Mouse (Mus musculus) left cerebral cortex, adult 18-20 months (tissue): ENCODE measurements around the gene Tedc1. TPM values are rescaled to one million over a fixed set of nuclear protein-coding genes. Genes with fewer than 3 reads are reported as not detected.

Experiments used
- DNase-seq, 2 experiments: peaks; one replicate each; pipeline ENCODE4 v3.0.0; 2021 to 2022; ENCODE audit warnings: low spot score in 2 of 2, mixed read lengths in 1 of 2
- long read RNA-seq, 2 experiments: library from polyadenylated mRNA; stranded (forward); transcript quantifications; one replicate each; pipeline ENCODE4 v2.0.0; 2021
- total RNA-seq, 2 experiments: library from RNA; stranded (reverse); gene quantifications; 2 replicates each; pipeline ENCODE4 v1.2.3; 2021

Tedc1 gene
- total RNA-seq, result 1 to 10 TPM in 1 of 2 experiments, under 1 TPM in 1; 1.00 to 1.4 TPM
- long read RNA-seq, experiment 1, partial matches to known transcripts, result 2 of 5 reads
- long read RNA-seq, experiment 1, other reads (novel, unspliced or antisense), result 0 of 5 reads
- long read RNA-seq, experiment 2, partial matches to known transcripts, result 0 of 1 reads
- long read RNA-seq, experiment 2, other reads (novel, unspliced or antisense), result 1 of 1 reads

DNA sequence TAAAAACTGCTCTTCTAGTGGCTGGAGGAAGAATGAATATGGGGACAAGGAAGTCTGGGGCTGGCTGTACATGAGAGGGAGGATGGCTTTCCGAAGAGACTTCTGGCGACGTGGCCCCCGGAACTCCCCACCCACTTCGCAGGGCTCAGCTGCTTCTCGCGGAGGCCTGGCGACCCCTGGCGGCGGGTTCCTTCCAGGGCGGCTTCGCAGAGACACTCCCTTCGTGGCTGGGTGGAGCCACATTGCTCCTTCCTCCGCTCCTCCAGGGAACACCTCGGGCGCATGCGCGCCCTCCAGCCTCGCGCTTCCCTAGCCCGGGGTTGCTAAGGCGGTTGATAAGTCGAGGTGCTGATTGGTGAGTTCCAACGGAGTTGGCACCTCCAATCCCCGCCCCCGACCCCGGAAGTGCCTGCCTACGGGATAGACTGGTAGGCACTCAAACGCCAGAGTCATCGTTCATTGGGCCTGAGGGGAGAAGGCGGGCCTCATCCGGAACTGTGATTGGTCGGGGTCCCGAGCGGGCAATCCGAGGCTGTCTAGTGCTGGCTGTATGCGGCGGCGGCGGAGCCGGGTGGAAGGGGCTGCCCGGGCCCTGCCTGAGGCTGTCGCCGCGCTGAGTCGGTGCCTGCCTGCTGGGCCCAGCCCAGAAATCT lies at the start of gene Tedc1:
TSS of gene Tedc1 (plus strand) at position 535 of the 653 bp plus-strand sequence.
- DNase-seq, result peak; percentile 99 to 100

DNA sequence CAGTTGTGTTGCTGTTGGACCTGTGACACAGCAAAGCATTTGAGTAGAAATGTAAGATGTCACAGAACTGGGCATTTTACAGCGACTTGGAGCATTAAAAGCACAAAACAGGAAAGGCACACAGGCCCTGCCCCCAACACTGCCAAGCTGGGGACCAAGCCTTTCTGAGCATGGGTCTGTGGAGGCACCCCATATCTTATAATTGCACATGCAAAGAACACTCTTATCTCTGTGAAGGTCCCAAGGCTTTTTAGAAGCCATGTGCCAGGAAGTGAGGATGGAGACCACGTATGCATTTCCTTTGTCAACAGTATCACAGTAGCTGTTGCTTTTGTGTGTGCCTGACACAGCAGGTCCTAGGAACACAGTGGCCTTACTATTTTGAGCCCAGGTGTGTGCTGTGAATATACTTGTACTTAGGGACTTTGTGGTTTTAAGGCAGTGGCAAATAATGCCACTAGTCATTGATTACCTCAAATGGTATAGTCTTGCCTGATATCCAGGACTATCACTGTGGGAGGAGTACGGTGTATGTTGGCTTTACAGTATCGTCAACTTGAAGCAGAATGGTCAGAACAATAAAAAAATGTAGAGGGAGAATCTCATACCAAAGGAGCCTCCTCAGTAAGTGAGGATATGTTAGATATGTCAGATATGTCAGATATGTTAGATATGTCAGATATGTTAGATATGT lies 48.6 kb upstream of the Tedc1 start:
- DNase-seq, result no peak

DNA sequence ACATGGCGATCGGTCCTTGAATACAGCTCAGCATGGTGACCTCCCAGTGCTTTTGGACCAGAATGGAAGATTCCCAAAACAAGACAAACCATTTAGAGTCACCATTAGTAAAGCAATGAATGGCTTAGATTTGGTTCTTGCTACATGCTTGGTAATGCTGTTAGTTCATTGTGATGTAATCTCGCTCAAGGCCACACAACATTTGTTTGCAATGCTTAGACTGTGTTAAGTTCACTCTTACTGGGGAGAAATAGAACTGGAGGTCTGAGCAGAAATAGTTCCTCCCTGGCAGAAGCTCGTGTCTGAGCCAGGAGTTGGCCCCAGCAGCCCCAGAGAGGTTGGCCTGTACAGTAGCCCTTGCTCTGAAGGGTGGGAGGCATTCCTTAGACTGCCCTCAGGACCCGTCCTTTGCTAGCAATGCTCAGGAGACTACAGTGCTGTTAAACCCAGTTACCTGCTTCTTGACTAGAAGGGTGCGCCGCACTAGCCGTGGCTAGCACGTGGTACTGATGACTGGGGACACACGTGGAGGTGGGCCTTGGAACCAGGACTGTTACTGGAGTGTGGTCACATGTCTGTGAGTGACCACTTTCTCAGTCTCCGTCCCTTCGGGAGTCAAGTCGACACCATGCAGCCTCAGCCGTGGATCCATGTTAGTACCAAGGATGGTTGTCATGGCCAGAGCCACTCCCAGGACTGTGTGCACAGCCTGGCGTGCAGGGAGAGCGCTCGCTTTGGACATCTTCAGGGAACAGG lies 47.5 kb upstream of the Tedc1 start:
- no peak for DNase-seq

DNA sequence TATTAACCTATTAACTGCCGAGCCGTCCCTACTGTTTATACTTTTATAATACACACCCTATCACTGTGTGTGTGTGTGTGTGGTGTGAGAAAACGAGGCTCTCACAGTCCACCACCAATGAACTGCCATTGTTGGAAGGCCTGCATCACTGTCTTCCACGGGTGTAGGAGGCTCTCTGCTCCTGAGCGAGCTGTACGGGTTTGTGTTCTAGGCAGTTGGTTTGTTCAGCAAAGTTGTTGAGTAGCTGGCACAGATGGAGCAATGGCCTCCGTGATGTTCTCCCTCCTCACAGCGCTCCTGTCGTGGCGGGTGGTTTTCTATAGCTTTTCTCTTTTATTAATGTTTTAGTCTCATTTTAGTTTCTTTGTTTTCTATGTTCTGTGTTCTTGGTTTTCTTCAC lies 46.4 kb upstream of the Tedc1 start:
- peak in 1 of 2 experiments; percentile 19 for DNase-seq

DNA sequence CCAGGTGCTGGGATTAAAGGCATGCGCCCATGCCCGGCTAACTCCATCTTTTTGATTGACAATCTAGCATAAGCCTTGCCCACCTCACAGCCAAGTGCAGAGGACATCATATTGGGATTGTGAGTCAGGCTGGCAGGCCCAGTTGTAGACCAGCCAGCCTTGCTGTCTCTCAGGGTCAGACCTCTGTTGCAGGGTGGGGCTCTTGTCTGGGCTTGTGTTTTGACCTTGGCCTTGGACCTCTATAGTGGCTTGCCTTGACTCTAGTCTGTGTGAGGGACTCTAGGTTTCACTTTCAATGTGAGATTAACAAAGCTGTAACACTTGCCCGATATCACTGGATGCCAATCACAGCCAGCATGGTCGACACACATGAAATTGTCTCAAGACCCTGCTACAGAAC lies 42.1 kb upstream of the Tedc1 start:
- no peak for DNase-seq

DNA sequence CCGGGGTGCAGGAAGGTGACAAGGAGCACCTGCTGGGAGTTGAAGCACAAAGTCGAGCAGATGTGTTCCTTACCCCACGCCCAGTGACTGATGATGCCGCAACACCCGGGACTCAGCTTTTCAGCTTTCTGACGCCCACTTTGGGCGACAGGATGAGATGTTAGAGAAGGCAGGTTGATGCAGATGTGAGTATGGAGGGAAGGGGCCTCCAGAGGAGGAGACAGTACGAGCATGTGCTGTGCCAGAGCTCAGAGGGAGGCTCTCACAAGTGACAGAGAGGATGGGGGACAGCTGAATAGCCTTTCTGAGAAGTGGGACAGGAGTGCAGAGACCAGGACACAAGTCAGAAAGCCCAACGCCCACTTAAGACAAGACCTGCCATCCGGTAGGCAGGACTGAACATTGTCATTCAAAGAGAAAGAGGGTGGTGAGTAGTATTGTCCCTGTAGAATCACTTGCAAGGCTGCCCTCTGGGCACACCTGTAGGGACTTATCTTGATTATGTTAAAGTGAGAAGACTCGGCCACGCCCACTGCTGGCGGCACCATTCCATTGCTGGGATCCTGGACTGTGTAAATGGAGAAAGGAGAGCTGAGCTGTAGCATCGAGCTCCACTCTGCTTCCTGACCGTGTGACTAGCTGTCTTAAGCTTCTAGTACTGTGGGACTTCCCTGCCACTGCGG lies 41.2 kb upstream of the Tedc1 start:
- DNase-seq, result no peak

DNA sequence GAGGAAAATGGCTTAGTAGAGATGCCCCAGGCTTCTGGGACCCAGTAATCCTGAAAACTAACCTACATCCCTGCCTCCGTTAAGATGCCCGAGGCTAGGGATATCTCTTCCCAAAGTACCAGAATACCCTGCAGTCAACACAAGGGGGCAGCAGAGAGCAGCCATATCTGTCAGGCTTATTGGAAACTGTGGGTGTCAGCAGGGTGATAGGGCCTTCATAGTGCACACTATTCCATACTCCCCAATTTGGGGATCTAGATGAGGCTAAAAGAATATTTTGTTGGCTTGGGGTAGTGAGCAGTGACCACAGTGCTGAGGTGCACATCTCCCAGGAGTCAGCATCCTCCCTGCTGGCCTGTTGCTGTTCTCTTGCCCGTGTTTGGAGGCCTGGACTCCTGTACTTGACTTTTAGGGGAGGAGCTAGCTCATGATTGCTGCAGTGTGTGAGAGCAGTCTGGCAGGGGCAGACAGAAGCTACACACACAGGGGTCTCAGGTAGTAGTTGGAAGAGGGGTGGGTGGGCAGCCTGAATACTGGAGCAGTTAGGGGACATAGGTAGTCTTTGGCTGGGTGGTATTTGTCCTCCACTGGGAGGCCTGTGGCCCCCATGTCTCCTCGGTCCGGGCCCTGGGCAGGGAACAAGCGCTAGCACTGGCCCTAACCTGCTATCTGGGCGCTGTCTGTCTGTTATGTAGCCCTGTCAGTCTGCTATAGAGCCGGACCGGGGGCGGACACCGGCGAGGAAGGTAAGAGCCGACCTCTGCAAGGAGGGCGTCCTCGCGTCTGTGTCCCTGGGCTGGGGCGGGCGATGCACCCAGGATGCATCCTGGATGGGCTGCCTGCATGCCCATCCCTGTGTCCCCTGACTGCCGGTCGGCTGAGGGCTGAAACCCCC lies 36.5 kb upstream of the Tedc1 start:
- DNase-seq, result peak; percentile 86 to 90

DNA sequence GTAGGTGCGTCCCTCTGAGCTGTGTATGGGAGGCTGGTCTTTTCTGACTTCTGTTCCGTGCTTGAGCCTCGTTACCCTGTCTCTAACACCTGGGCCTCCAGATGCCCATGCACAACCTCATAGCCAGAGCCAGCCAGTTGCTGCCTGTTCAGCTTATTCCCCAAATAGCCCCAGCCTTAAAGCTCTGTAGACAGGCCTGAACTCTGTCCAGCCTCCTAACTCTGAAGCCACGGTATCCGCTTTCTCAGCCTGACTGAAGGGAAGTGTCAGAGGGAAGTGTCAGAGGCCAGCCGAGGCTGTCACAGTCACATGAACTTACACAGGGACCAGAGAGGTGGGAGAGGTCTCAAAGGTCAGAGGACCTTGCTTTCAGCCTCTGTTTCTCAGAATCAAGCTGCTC lies 31.5 kb upstream of the Tedc1 start:
- DNase-seq, result no peak

DNA sequence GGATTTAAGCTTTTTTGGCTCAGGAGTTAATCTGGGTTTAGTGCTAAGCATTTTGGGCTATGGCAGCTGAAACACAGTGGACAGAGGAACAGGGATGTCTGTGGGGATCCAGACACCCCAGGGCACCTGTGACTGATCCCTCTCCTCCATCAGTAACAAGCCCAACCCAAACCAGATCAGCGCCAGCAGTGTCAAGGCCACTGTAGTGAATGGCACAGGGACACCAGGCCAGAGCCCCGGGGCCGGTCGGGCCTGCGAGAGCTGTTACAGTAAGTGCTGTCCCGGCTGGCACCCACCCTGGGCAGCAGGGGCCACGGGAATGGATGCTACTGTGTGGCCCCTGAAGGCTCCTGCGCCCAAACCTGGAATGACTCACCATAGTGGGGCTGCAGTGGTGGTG lies 25.5 kb upstream of the Tedc1 start:
- DNase-seq, result no peak

DNA sequence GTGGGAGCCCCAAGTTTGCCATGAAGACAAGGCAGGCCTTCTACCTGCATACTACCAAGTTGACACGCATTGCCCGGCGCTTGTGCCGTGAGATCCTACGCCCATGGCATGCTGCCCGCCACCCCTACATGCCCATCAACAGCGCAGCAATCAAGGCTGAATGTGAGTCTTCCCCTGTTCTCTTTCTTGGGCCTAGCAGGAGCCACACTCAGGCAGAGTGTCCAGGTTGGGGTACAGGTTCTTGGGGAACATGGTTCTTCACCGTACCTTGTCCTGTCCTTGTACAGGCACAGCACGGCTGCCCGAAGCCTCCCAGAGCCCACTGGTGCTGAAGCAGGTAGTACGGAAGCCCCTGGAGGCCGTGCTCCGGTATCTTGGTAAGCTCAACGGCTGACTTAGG lies 24.6 kb upstream of the Tedc1 start:
- no peak for DNase-seq

DNA sequence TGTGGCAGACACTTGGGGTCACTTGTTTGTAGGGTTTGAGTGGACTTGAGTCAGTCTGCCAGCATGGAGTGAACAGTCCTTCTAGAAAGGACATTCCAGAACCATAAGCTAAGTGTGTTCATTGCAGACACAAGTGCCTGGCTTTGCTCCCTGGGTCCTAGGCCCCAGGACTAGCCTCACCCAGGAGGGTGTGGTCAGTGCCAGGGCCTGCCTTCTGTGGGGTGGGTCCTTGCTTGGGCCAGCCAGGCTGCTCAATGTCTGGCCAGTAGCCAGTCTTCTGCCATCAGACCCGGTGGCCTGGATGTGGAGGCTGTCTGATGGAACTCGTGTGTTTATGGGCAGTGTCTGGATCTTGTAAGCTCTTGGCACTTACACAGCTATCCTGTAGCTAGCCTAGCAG lies 23.7 kb upstream of the Tedc1 start:
- no peak for DNase-seq

DNA sequence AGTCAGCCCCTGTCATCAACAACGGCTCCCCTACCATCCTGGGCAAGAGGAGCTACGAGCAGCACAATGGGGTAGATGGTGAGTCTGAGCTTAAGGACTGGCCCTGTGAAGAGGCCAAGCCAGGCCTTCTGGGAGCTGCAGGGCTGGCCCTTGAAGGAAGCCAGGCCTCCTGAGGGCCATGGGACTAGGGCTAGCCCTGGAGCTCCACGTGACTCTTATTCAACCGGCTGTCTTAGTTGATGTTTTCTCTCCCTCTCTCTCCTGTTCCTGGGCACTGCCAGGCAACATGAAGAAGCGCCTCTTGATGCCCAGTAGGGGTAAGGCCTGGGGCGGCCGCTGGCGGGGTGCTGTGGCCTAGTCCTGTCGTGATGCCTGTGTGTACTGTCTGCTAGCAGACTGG lies 23.0 kb upstream of the Tedc1 start:
- DNase-seq, result no peak

DNA sequence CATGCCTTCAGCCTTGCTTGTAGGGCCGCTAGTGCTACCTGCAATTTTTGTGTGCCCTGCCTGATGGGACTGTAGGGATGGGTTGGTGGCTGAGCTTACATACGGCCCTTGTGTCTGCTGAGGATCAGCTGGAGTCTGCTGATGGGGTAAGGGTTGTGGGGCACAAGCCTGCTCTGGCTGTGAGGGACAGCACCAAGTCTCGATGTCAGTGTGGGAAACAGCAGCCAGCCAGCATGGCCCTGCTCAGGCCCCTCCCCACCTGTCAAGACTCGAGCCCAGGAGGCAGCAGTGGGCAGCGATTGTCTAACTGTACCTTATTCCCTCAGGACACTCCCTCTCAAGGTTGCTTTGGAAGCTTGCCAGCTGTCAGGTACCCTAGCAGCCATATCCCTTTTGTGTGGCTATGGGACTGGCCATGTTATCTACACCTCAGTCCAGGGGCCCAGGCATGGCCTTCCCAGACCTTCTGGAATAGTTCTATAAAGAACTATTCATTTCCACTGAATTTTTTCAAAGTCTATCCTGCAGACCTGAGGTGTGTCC lies 22.3 kb upstream of the Tedc1 start:
- DNase-seq, result no peak

DNA sequence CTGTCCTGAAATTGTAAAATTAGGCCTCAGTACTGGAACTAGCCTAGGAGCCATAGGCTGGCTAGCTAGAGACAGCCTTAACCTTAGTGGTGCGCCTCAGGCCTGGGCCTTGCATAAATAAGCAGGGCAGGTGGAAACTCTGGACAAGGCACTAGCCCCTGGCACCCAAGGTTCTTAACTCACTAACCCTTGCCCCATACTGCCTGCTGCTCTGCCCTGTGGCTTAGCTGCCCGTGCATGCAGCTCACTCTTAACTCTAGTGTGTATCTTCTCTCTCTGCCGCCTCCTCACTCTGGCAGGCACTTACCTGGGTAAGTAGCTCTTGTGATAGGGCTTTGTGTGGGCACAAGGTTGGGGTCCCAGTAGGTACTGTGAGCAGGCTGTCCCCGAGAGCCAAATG lies 21.7 kb upstream of the Tedc1 start:
- DNase-seq, result no peak

DNA sequence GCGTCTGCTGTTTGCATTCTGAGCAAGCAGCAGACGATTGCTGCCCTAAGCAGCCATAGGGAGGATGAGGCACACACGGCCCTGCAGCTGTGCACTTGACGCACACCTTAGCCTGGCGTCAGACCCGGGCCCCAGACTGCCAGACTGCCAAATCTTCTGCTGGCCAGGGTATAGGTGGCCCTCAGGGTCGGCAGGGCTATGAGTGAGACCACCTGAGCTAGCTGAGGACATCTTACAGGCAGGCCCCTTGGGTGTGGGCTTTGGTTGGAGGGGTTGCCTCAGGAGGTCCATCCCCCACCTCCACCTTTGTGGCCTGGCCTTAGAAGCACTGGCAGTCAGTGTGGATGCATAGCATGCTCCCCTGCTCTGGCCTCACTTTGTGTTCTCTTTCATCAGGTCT lies 20.8 kb upstream of the Tedc1 start:
- no peak for DNase-seq

DNA sequence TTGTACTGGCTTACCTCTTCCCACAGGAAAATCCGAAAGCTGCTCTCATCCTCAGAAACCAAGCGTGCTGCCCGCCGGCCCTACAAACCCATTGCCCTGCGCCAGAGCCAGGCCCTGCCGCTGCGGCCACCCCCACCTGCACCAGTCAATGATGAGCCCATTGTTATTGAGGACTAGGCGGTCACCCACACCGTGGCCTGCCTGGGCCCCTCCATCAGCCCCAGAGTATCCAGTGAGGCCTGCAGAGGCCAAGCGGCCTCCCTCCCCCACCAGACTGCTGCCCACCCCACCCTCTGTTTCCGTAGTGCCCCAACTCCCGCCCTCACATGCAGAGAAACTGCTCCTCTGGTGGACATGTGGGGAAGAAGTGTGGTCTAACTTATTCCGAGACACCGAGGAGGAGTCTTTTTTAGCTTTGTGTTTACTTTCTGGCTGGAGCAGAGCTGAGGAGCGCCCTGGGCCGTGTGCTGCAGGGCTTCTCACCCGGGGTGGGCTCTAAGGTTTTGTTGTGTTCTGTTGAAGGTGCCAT lies 19.7 kb upstream of the Tedc1 start:
- DNase-seq, result no peak

DNA sequence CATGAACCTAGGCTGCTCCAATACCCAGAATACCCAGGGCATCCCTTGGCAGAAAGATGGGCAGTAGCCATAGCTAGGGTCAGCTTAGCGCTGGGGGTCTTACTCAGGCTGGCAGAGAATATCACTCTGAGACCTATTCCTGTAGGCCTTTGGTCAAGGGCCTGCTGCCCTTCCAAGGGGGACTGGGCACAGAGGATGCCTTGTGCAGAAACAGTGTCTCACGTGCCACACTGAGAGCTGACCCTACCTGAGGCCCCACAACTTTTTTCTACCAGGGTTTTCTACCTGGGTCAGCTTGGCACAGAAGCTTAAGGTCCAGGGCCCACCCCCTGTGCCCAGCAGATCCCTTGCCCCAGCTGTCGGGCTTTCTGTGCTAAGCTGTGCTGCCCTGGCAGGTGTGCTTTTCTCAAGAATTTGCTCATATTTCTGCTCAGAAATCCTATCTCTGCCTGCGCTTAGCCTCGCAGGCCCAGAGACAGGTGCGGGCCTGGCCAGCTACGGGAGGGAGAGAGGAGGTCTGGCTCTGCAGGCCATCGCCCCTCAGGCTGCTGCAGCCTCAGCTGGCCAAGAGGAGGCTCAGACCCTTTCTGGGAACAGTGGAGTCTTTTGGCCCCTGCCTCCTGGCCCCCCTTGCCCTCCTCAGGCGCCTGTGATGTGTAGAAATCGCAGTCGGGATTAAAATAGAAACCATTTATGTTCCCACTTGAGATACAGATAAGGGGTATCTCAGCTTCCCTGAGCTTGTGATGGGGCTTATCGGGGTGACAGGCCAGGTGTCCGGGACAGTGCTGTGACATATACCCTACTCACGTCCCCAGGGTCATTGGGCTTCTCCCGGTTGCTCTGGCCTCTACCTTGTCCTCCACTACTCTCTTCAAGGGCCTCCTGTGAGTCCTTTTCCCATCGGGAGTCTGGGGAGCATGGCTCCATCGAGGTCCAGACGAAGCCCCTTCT lies 18.7 kb upstream of the Tedc1 start:
- DNase-seq, result no peak

DNA sequence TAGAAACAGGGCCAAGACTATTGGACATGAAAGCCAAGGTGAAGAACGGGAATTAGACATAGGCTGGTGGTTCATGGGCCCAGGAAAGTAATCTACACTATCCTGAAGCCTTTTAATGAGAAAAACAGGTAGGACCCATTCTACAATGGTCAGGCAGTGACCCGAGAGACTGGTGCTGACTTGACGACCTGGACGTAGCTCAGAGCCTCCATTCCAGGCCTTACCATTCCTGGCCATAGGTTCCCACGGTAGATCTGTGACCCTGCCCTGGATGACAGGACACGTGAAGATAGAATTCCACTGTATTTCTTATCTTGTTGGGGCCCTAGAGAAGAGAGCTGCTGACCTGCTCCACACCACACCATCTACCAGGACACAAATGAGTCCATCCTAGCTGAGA lies 17.9 kb upstream of the Tedc1 start:
- DNase-seq, result no peak
